Comparison of ENCODE assay signal across 8 mouse cellular contexts in the genomic region with DNA sequence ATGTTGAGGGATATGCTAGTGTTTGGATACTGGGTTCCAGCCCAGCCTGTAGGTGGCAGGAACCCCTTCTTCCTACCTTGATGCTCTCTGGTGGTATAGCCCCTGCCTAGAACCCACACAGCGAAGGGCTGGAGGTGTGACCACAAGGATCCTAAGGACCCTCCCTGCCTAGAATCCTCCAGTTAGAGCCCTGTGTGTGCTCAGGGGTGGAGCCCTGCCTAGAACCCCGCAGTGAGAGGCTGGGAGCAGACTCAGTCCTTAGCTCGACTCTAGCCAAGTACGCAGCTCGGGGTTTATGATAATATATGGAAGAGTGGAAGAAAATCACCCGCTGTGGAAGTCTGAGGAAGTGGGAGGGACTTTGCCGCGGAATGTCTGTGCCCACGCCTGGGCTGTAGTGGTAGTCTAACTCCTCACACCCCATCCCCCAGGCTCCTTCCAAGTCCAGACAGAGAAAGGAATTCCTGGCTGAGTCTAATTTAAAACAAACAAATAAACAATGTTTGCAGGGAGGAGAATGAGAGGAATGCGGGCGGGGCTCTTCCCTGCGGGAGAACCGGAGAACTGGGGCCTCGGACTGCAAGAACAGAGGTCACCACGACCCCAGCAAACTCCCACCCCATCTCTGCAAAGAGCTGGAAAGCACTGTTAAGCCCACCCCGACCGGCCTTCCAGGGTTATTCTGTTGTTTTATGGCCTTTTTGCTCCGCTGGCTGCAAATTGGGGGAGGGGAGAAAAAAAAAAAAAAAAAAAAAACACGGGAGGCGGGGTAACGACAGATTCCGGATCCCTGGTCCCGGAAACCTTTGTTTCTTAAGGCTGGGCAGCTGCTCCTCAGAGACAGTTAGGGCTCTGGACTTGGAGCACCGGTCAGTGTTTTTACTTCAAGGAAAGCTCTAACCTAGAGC. TPM values are rescaled to one million over a fixed set of nuclear protein-coding genes. Genes with fewer than 3 reads are reported as not detected.
DNase-seq lines count a peak whose midpoint lies in the region; ATAC-seq lines count a peak whose summit lies in the region.

No protein-coding gene starts in this region.

- H3K36me3 ChIP-seq in erythroblast, embryonic 14.5 days (ENCODE audit: control insufficient read depth) = no peaks in the 10 kb centered on the region
- H3K36me3 ChIP-seq in heart, embryonic 14.5 days (ENCODE audit: control insufficient read depth, insufficient read depth, low read length) = no peaks in the 10 kb centered on the region
- H3K36me3 ChIP-seq in liver, embryonic 15.5 days (replicated peaks) = no peaks in the 10 kb centered on the region
- H3K36me3 ChIP-seq in neural tube, embryonic 11.5 days (ENCODE audit: control insufficient read depth, insufficient read depth, low read length) = no peaks in the 10 kb centered on the region

- peaks cover 8% of the 10 kb centered on the region for H3K4me1 ChIP-seq in erythroblast, embryonic 14.5 days (ENCODE audit: control insufficient read depth)
- H3K4me1 ChIP-seq in heart, embryonic 14.5 days (ENCODE audit: control insufficient read depth in 2 of 2, insufficient read depth in 2 of 2, low read length in 2 of 2) = peaks cover 9 to 12% of the 10 kb centered on the region in 2 experiments
- H3K4me1 ChIP-seq in liver, embryonic 15.5 days (replicated peaks) = peaks cover 10% of the 10 kb centered on the region; the same call in 1 of the 2 replicates
- peaks cover 10% of the 10 kb centered on the region for H3K4me1 ChIP-seq in neural tube, embryonic 11.5 days (ENCODE audit: control insufficient read depth, insufficient read depth, low read length)

- peak overlapping the region; percentile 79 for H3K9ac ChIP-seq in heart, embryonic 14.5 days (ENCODE audit: low read length)
- H3K9ac ChIP-seq in liver, embryonic 15.5 days = peak overlapping the region; percentile 35; the same call in 1 of the 2 replicates
- H3K9ac ChIP-seq in neural tube, embryonic 11.5 days (ENCODE audit: low read length) = peak overlapping the region; percentile 63

- peak overlapping the region; percentile 40 for H3K4me3 ChIP-seq in erythroblast, embryonic 14.5 days (replicated peaks)
- H3K4me3 ChIP-seq in heart, embryonic 14.5 days (ENCODE audit: control insufficient read depth in 1 of 2, insufficient read depth in 1 of 2, low read depth in 1 of 2, low read length in 2 of 2) = peak overlapping the region; percentile 43 to 45
- peak overlapping the region; percentile 51 for H3K4me3 ChIP-seq in liver, embryonic 15.5 days (replicated peaks)
- peak overlapping the region; percentile 21 for H3K4me3 ChIP-seq in neural tube, embryonic 11.5 days (ENCODE audit: low read depth, low read length)

- no peaks in the 10 kb centered on the region; the same call in 1 of the 2 replicates for H3K9me3 ChIP-seq in erythroblast, embryonic 14.5 days (ENCODE audit: control insufficient read depth, low read length)
- H3K9me3 ChIP-seq in heart, embryonic 14.5 days (ENCODE audit: control insufficient read depth, low read length) = no peaks in the 10 kb centered on the region
- no peaks in the 10 kb centered on the region for H3K9me3 ChIP-seq in liver, embryonic 15.5 days (replicated peaks)
- no peaks in the 10 kb centered on the region for H3K9me3 ChIP-seq in neural tube, embryonic 11.5 days (ENCODE audit: control insufficient read depth, low read length)

- H3K4me2 ChIP-seq in heart, embryonic 14.5 days (ENCODE audit: low read length) = peak overlapping the region; percentile 86
- peak overlapping the region; percentile 70 for H3K4me2 ChIP-seq in liver, embryonic 15.5 days
- peak overlapping the region; percentile 45 for H3K4me2 ChIP-seq in neural tube, embryonic 11.5 days (ENCODE audit: low read depth)

- under 1% methylated on average over 24 of the region's 24 CpGs for whole genome bisulfite sequencing in heart, embryonic 14.5 days
- WGBS in liver, embryonic 15.5 days (ENCODE audit: insufficient replicate concordance) = under 1% methylated on average over 24 of the region's 24 CpGs
- WGBS in neural tube, embryonic 11.5 days = under 1% methylated on average over 24 of the region's 24 CpGs

- peak; percentile 82 for ATAC-seq in heart, embryonic 14.5 days (ENCODE audit: insufficient number of reproducible peaks, insufficient read depth, low FRiP score, low read depth)
- peak; percentile 72 for ATAC-seq in liver, embryonic 15.5 days (ENCODE audit: insufficient read depth)
- ATAC-seq in neural tube, embryonic 11.5 days (ENCODE audit: insufficient read depth, low FRiP score, low TSS enrichment) = peak; percentile 86
- ATAC-seq in erythroid progenitor cell, adult 5-6 weeks (replicated peaks; ENCODE audit: low FRiP score, poor library complexity, severe bottlenecking) = no peak

- H3K27ac ChIP-seq in heart, embryonic 14.5 days (replicated peaks in 1 of 2; ENCODE audit: control insufficient read depth in 1 of 2, insufficient read depth in 1 of 2, low read depth in 2 of 2, low read length in 2 of 2) = peak overlapping the region; percentile 68 to 90
- H3K27ac ChIP-seq in liver, embryonic 15.5 days (replicated peaks) = peak overlapping the region; percentile 49
- H3K27ac ChIP-seq in neural tube, embryonic 11.5 days (ENCODE audit: low read depth, low read length) = peak overlapping the region; percentile 85

- H3K27me3 ChIP-seq in erythroblast, embryonic 14.5 days (ENCODE audit: control insufficient read depth) = peaks cover 13% of the 10 kb centered on the region
- H3K27me3 ChIP-seq in heart, embryonic 14.5 days (ENCODE audit: control insufficient read depth, insufficient read depth, low read length) = no peaks in the 10 kb centered on the region
- H3K27me3 ChIP-seq in liver, embryonic 15.5 days = 0 out of 2 replicates have a peak, but pooled peaks cover 6% of the 10 kb centered on the region
- no peaks in the 10 kb centered on the region for H3K27me3 ChIP-seq in neural tube, embryonic 11.5 days (ENCODE audit: control insufficient read depth, insufficient read depth, low read length)

- peak; percentile 89 for DNase-seq in 3T3-L1 (ENCODE audit: low read depth, low spot score)
- DNase-seq in ZHBTc4 (ENCODE audit: low read depth, low spot score) = peak; percentile 97
- peak; percentile 88 for DNase-seq in kidney, postnatal 10 days
- peak; percentile 72 for DNase-seq in neural tube, embryonic 11.5 days (ENCODE audit: low spot score)

RNA-seq across cellular contexts. Expression of a gene that starts 13.3 kb away (rescaled TPM):
- 46.1 and 67.9 TPM in 2 replicates for polyA plus RNA-seq in erythroblast, embryonic 14.5 days (2012)
- polyA plus RNA-seq in heart, embryonic 14.5 days (2014; fragmentation: Nextera tagmentation; extraction: Ambion mirVana) = 62.7 and 78.9 TPM in 2 replicates
- polyA plus RNA-seq in liver, embryonic 15.5 days (2015; fragmentation: Nextera tagmentation; extraction: Ambion mirVana) = 120 and 133 TPM in 2 replicates
- 215 and 216 TPM in 2 replicates for polyA plus RNA-seq in neural tube, embryonic 11.5 days (2014; fragmentation: Nextera tagmentation; extraction: Ambion mirVana)
- total RNA-seq in erythroid progenitor cell, adult 5-6 weeks (2015; ENCODE audit: low replicate concordance) = 134 and 185 TPM in 2 replicates
- 89.3 and 94.7 TPM in 2 replicates for total RNA-seq in erythroid progenitor cell, adult 5-6 weeks (2017; ENCODE audit: low replicate concordance)

RNA-seq across cellular contexts. Expression of a gene that starts 20.1 kb away (rescaled TPM):
- polyA plus RNA-seq in erythroblast, embryonic 14.5 days (2012) = not detected in 2 replicates
- 0.61 and 1.5 TPM in 2 replicates for polyA plus RNA-seq in heart, embryonic 14.5 days (2014; fragmentation: Nextera tagmentation; extraction: Ambion mirVana)
- 0.50 TPM in 2 replicates for polyA plus RNA-seq in liver, embryonic 15.5 days (2015; fragmentation: Nextera tagmentation; extraction: Ambion mirVana)
- polyA plus RNA-seq in neural tube, embryonic 11.5 days (2014; fragmentation: Nextera tagmentation; extraction: Ambion mirVana) = 0.77 and 1.6 TPM in 2 replicates
- not detected in 2 replicates for total RNA-seq in erythroid progenitor cell, adult 5-6 weeks (2015; ENCODE audit: low replicate concordance)
- not detected in 2 replicates for total RNA-seq in erythroid progenitor cell, adult 5-6 weeks (2017; ENCODE audit: low replicate concordance)

RNA-seq across cellular contexts. Expression of a gene that starts 33.4 kb away (rescaled TPM):
- polyA plus RNA-seq in erythroblast, embryonic 14.5 days (2012) = 3.5 TPM in 2 replicates
- polyA plus RNA-seq in heart, embryonic 14.5 days (2014; fragmentation: Nextera tagmentation; extraction: Ambion mirVana) = 1.4 and 2.0 TPM in 2 replicates
- polyA plus RNA-seq in liver, embryonic 15.5 days (2015; fragmentation: Nextera tagmentation; extraction: Ambion mirVana) = 112 and 131 TPM in 2 replicates
- 12.5 and 13.7 TPM in 2 replicates for polyA plus RNA-seq in neural tube, embryonic 11.5 days (2014; fragmentation: Nextera tagmentation; extraction: Ambion mirVana)
- 247 and 296 TPM in 2 replicates for total RNA-seq in erythroid progenitor cell, adult 5-6 weeks (2015; ENCODE audit: low replicate concordance)
- total RNA-seq in erythroid progenitor cell, adult 5-6 weeks (2017; ENCODE audit: low replicate concordance) = 52.3 and 54.7 TPM in 2 replicates

RNA-seq across cellular contexts. Expression of a gene that starts 33.5 kb away (rescaled TPM):
- 0.06 and 0.11 TPM in 2 replicates for polyA plus RNA-seq in erythroblast, embryonic 14.5 days (2012)
- 6.9 and 9.4 TPM in 2 replicates for polyA plus RNA-seq in heart, embryonic 14.5 days (2014; fragmentation: Nextera tagmentation; extraction: Ambion mirVana)
- polyA plus RNA-seq in liver, embryonic 15.5 days (2015; fragmentation: Nextera tagmentation; extraction: Ambion mirVana) = 5.8 and 6.1 TPM in 2 replicates
- 142 and 156 TPM in 2 replicates for polyA plus RNA-seq in neural tube, embryonic 11.5 days (2014; fragmentation: Nextera tagmentation; extraction: Ambion mirVana)
- 0.84 TPM in 1 of 2 replicates, not detected in the other for total RNA-seq in erythroid progenitor cell, adult 5-6 weeks (2015; ENCODE audit: low replicate concordance)
- 0.83 and 1.7 TPM in 2 replicates for total RNA-seq in erythroid progenitor cell, adult 5-6 weeks (2017; ENCODE audit: low replicate concordance)

RNA-seq across cellular contexts. Expression of a gene that starts 45.1 kb away (rescaled TPM):
- polyA plus RNA-seq in erythroblast, embryonic 14.5 days (2012) = 1.5 and 1.8 TPM in 2 replicates
- polyA plus RNA-seq in heart, embryonic 14.5 days (2014; fragmentation: Nextera tagmentation; extraction: Ambion mirVana) = 0.42 TPM in 1 of 2 replicates, not detected in the other
- 211 and 227 TPM in 2 replicates for polyA plus RNA-seq in liver, embryonic 15.5 days (2015; fragmentation: Nextera tagmentation; extraction: Ambion mirVana)
- 0.66 TPM in 1 of 2 replicates, not detected in the other for polyA plus RNA-seq in neural tube, embryonic 11.5 days (2014; fragmentation: Nextera tagmentation; extraction: Ambion mirVana)
- total RNA-seq in erythroid progenitor cell, adult 5-6 weeks (2015; ENCODE audit: low replicate concordance) = 613 and 617 TPM in 2 replicates
- total RNA-seq in erythroid progenitor cell, adult 5-6 weeks (2017; ENCODE audit: low replicate concordance) = 146 and 166 TPM in 2 replicates
